Mouse (Mus musculus) 416B (cell line): Measurements from ENCODE around the gene Neurl3.
A peak's percentile ranks its signal among the peaks of the same experiment; 100 is the strongest.

Experiments used
- DNase-seq: peaks from one replicate; pipeline ENCODE4 v3.0.0; 2011; ENCODE audit warnings: low read depth

Gene Neurl3

GRCm38 (mm10) chr1:36296466-36297149, 22.1 kb upstream of the Neurl3 start:
- peak; percentile 93 for DNase-seq

GRCm38 (mm10) chr1:36294402-36294801, 19.9 kb upstream of the Neurl3 start:
- DNase-seq = peak; percentile 48

- DNase-seq = peak; percentile 62
Observed at GRCm38 (mm10) chr1:36293470-36293869, 19.0 kb upstream of the Neurl3 start.

GRCm38 (mm10) chr1:36281849-36282248, 7.4 kb upstream of the Neurl3 start:
- DNase-seq = no peak

GRCm38 (mm10) chr1:36280938-36281337, 6.5 kb upstream of the Neurl3 start:
- DNase-seq = no peak

DNA sequence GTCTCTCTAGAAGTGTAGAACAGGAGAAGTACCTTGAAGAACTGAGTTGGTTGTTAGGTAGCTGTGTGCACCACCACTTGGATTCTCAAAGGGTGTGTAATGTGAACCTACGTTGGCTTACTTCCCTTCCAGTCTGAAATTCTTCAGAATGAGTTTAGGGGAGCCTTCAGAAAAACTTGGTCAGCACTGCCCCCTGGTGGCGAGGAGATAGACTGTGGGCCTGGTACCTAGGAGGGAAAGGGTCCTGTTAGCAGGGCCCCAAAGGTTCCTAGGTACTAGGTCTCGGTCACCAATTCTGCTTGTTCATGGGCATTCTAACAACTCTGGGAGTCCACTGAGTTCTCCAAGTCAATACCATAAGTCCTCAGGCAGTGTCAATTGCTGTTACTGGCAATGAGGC, 4.7 kb upstream of the Neurl3 start:
- DNase-seq = peak; percentile 89

- DNase-seq = peak; percentile 84
Observed at GRCm38 (mm10) chr1:36277267-36278060, 3.0 kb upstream of the Neurl3 start.

DNA sequence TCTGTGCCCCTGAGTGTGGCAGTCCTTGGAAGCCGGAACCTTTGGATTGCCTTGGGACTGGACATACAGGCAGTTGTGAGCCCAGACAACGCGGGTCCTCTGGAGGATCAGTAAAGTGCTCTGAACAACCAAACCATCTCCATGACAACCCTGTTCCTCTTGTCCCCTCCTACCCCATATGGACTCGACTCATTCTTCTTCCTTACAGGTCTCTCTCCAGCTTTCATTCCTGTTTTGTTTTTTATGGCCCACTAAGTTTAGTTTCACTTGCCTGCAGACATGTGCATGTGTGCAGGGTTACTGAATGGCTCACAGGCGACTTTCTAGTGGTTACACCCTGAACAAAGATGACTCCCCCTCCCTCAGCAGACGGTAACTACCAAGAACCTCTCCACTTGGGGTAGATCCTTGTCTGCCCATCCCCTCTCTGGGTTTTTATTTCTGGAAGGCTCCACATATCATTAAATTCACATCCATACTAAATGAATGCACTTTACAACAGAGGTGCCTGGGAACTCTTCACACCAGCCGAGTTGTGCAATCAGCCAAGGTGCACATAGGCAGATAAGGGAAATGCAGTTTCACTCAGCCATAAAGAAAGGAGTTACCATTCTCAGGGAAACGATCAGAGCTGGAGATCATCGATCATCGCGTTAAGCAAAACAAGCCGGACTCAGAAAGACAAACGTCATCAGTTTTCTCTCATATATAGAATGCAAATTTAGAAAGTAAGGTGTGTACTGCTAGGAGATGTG, 1.3 kb upstream of the Neurl3 start:
- peak; percentile 70 for DNase-seq

DNA sequence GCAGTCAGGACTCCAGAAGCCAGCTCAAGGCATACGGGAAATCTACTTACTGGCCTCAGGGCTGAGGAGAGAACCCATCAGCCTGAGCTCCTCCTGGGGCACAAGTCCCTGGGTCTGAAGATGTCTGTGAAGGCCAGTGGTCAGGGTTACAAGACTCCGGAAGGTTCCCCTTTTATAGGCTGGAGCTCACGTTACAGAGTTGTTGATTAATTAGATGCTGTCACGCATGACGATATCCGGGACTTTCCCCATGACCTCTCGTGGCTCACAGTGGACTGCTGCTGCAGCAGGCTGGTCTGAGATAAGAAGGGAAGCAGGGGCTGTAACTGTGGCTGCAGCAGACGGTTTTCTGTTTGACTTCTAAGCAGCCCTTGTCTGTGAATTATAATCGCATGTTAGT, 1.2 kb downstream of the Neurl3 start:
- peak; percentile 98 for DNase-seq

- DNase-seq = peak; percentile 78
Observed at GRCm38 (mm10) chr1:36272546-36272945, 1.9 kb downstream of the Neurl3 start.

- peak; percentile 61 for DNase-seq
Observed at GRCm38 (mm10) chr1:36271516-36272230, 2.8 kb downstream of the Neurl3 start.

- peak; percentile 76 for DNase-seq
Observed at GRCm38 (mm10) chr1:36270666-36271065, 3.8 kb downstream of the Neurl3 start.

DNA sequence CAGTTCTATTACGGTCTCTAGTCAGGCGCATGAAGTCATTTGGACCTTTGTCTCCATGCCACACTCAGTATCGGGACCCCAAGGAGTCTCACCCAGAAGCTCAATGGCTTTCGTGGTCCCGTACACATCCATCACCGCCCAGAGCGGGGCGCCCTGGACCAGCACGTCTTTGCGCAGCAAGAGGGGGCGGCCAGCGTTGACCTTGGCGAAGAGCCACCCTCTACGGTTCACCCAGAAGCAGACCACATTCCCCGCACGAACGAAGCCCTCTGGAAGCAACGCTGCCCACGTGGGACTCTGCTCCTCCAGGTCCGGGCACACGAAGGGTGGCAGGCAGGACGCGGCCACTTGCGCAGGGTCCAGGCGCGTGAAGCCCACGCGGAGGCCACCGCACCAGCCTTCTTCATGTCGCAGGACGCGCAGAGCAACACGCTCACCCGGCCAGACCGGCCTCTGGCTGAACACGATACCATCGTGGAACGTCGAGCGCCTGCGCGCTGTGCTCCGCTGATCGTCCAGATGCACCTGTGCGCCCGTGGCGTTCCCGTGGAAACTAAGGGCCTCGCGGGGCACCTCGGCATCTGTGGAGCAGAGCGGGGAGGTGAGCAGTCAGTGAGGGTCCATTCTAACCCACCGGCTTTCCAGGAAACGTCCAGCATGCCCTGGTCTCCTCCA, 5.2 kb downstream of the Neurl3 start:
- DNase-seq = no peak

DNA sequence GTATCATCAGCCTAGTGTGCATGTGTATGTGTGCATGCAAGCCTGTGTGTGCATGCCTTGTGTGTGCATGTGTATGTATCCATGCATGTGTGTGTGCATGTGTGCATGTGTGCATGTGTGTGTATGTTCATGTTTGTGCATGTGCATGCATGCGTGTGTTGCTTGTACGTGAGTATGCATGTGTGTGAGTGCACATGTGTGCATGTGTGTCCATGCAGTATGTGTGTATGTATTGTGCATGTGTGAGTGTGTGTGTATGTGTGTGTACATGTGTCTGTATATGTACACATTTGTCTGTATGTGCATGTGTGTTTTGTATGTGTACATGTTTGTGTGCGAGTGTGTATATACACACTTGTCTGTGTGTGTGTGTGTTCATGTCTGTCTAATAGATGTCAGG, 6.9 kb downstream of the Neurl3 start:
- DNase-seq = no peak

DNA sequence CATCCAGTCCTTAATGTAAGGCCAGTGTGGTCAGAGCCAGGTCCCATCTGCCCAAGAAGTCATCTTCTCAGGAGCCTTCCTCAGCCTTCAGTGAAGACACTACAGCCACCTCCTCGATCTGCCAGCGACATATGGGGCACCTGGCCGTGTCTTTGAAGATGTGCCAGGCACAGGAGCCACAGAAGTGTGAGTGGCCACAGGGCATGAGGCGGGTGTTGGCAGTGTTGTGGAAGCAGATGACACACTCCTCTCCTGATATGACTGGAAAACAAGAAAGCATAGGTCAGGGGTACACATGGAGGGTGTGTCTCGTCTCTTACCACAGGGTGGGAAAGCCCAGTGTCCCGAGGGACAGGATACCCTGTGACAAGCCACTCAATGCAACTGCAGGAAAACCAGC, 8.2 kb downstream of the Neurl3 start:
- no peak for DNase-seq

DNA sequence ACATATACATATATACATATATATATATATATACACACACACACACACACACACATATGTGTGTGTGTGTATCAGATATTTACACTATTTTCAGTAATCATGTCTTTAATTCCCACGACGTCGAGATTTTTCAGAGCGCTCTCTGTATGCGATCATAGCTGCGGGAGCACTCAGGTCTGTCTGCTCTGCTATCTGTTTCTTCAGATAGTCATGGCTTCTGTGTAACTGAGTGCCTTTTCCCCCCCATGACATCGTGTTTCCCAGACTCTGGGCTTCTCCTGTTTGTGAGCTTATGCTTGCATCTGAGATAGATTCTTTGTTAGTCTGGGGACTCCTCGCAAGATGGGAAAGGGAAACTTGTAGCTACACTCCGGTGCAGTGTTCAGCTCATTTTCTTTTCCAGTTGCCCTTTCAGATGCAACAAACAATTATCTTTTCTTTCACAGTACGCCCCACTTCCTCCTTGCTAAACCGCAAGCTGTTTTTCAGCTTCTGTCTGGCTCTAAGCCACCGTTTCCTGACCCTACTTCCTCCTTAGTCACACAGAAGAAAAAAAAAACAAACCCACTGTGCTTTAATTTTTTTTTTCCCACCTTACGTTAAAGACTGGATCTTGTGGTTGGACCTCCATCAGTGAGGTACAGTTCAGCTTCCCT, 10.5 kb downstream of the Neurl3 start:
- DNase-seq = peak; percentile 99

DNA sequence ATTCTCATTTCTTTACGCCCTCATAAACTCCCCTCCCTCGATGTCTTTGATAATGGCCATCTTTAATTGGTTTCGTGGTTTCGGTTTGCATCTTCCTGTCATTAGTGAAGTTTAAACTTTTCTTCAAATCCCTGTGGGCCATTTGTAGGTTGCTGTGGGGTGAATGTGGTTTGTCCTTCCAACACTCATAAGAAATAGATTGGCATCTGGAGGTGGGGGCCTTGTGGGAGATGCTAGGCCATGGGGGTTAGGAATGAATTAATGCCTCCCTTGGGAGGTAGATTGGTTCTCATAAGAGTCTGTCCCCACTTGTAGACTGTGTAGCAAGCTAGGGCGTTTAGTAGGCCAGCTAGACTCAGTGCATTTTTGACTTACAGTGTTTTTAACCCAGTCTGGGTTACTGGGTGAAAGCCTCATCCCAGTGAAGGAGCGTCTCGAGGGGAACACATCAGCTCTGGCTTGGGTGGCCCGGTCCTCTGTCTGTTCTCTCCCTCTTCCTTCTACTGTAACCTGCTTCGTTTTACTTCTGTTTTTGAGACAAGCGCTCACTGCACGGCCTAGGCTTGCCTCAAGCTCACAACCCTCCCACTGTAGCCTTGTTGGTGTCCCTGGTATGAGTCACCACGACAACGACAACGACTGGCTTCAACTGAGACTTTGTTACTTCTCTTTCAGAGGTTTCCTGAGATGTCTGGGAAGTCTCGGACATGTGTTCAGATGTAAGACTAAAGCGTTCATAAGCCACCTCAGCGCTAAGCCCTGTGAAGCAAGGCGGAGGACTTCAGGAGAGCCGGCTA, 12.6 kb downstream of the Neurl3 start:
- DNase-seq = peak; percentile 91

DNA sequence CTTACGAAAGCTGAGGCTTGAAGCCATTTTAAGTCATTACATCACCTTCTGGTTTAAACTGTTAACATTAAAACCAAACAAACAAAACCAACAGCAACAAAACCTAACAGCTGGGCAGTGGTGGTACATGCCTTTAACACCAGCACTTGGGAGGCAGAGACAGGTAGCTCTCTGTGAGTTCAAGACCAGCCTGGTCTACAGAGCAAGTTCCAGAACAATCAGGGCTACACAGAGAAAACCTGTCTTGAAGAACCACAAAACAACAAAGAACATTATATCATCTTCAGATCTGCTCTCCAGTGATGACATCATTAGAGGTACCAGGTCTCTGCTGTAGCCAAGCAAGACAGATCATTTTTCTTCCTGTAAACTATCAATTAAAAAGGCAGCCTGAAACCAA, 14.1 kb downstream of the Neurl3 start:
- DNase-seq = peak; percentile 43

DNA sequence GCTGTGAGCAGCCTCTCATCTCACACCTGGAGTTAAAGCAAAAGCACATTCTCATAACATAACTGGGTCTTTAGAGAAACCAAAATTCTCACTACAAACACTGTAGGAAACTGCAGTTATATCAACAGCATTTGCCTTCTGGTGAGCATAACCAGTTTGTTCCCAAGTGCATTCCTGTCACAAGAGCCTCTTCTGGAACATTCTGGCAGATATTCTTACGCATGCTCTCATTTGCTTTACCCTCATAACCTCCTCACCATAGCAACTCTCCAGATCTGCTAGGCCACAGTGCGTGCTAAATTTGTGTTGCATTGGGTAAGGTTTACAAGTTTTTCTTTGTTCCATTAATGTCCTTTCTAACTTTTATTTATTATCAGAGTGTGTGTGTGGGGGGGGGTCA, 15.2 kb downstream of the Neurl3 start:
- no peak for DNase-seq

DNA sequence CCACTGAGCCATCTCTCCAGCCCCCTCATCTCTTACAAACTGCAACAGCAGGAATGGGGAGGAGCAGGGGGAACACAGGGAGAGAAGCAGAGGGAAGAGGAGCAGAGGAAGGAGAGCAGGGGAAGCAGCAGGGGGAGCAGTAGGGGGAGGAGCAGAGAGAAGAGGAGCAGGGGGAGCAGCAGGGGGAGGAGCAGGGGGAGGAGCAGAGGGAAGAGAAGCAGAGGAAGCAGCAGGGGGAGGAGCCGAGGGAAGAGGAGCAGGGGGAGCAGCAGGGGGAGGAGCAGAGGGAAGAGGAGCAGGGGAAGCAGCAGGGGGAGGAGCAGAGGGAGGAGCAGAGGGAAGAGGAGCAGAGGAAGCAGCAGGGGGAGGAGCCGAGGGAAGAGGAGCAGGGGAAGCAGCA, 15.8 kb downstream of the Neurl3 start:
- peak; percentile 68 for DNase-seq
